Mouse (Mus musculus): ENCODE measurements around the gene Fgfr2. TPM values are rescaled to one million over a fixed set of nuclear protein-coding genes. Genes with fewer than 3 reads are reported as not detected.
A peak's percentile ranks its signal among the peaks of the same experiment; 100 is the strongest.

The Fgfr2 gene
- total RNA-seq, 2 experiments from 2014 or later: 28.8 to 29.4 TPM

DNA sequence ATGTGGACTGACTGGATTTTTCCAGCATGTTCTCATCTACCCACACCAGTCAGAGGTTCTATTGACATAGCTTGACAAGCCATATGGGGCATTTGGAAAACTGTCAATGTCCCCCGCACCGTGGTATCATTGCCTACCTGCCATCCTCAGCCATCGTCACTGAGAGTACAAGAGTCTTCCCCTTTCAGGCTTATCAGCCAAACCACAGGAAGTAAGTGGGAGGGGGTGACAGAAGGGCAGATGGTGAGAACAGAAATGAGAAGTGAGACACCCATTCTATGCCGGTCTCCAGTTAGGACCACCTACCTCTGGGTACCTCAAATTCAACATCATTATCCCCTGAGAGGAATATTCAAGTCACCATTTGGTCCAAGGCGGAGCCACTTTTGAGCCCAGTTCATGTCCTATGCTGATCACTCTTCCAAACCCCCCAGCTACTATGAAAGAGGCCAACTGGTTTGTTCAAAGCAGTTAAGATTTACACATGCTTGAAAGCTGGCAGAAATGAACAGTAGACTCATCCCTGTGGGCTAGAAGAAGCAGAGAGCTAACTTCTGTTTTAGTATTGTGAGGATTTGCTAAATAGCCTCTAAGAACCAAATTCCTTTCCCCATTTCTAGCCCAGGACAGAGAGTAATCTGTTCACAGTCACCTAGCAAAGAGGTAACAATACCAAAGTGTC, 757.3 kb downstream of the Fgfr2 start:
- no peak for DNase-seq (ENCODE audit: extremely low spot score in 1 of 2, low spot score in 2 of 2)
- intact Hi-C loops (cut with DNase I): loop anchor here (5.0 kb wide), 1 partner anchor 49 kb away; the partner anchor contains the start of gene Chst15

DNA sequence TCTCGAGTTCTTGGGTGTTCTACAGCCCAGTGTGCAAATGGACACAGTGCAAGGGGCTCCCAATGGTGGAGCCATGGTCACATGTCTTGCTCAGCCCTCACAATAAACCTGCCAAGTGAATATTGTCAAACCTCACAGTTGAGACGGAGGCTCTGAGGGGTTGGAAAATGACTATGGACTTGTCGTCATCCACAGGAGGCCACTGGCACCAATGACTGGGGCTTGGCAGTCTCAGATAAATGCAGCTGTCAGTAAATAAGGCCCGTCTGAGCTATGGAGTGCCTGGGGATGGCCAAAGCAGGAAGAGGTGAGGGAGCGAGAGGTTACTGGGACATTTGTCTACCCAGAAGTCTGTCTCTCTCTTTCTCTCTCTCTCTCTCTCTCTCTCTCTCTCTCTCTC, 758.0 kb downstream of the Fgfr2 start:
- DNase-seq (ENCODE audit: extremely low spot score in 1 of 2, low spot score in 2 of 2): no peak
- intact Hi-C loops (cut with DNase I): loop anchor here (5.0 kb wide), 1 partner anchor 48 kb away; the partner anchor contains the start of gene Chst15

DNA sequence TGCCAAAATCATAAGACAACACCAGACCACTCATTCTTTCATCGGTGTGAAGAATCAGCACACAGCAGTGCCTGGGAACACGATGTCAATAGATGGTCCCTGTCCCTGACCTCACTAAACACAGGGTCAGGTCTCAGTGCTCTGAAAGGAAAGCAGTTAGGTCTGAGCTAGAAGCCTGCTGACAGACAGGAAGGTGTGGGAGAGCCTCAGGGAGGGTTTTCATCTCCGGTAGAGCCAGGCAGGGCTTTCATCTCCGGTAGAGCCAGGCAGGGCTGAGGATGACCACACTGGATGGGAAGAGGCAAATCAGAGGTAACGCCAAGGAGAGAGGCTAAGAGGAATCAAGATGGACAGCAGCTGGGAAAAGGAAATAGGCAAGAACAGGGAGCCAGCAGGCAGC, 758.6 kb downstream of the Fgfr2 start:
- intact Hi-C loops (cut with DNase I): no loop called here
- DNase-seq (ENCODE audit: extremely low spot score in 1 of 2, low spot score in 2 of 2): no peak

DNA sequence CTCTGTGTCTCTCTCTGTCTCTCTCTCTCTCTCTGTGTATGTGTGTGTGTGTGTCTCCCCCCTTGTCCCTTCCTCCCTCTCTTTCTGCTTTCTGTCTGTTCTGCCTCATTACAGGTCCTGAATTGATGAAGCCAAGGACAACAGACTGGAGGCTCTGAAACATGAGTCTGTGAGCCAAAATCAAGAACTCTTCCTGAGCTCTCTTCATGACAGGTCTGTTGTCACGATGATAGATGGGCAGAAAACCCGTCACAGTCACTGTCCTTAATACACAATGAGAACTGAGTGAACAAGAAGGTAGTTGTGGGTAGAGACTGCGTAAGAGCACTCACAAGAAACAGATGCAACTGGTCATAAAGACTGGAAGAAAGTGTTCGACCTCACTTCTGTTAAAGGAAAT, 762.8 kb downstream of the Fgfr2 start:
- intact Hi-C loops (cut with DNase I): no loop called here
- no peak for DNase-seq (ENCODE audit: extremely low spot score in 1 of 2, low spot score in 2 of 2)

DNA sequence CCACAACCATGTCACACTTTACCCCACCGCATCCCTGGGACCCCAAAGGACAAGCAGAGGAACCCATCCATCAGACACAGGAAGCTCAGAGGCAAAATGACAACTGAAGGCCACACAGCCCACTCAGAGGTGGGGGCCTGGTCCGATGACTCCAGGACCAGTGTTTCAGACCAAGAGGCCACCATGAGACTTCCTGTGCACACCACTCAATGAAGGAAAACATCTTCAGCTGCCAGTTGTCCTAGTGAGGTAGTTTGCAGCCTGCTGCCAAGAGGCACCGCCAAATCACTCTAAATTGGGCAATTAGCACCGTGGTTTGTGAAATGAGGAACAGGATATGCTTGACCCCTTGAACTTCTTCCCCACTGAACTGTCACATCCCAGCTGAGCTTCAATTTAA, 764.4 kb downstream of the Fgfr2 start:
- intact Hi-C loops (cut with DNase I): no loop called here
- DNase-seq (ENCODE audit: extremely low spot score in 1 of 2, low spot score in 2 of 2): no peak

DNA sequence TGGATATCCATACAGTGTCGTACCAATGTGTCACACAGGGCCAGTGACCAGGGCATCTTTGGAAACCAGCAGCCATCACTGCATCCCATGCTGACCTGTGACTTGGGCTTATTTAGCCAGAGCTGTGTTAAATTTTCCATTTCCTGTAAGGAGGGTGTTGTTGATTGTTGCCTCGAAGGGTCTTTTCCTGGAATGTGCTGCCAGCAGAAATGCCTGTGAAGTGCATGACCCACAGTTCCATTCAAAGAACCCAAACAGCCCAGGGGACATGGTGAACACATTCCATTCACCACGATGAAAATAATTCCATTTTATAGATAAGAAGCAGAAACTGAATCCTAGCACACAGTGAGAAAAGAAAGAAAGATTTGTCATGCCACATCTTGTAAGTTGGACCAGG, 764.9 kb downstream of the Fgfr2 start:
- intact Hi-C loops (cut with DNase I): no loop called here
- no peak for DNase-seq (ENCODE audit: extremely low spot score in 1 of 2, low spot score in 2 of 2)

DNA sequence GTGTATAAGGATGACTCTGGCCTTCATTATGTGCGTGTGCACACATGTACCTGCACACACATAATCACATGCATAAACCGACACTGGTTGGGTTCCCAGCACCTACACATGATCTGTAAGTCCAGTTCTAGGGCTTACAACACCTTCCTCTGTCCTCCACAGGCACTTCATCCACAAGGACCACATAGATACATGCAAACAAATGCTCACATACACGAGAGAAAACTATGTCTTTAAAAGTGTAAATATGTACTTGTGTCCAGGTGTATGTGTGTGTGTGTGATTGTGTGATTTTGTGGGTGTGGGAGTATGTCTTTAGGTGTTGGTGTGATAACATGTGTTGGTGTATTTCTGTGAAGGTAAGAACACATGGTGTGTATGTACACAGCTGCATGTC, 765.3 kb downstream of the Fgfr2 start:
- intact Hi-C loops (cut with DNase I): no loop called here
- no peak for DNase-seq (ENCODE audit: extremely low spot score in 1 of 2, low spot score in 2 of 2)

DNA sequence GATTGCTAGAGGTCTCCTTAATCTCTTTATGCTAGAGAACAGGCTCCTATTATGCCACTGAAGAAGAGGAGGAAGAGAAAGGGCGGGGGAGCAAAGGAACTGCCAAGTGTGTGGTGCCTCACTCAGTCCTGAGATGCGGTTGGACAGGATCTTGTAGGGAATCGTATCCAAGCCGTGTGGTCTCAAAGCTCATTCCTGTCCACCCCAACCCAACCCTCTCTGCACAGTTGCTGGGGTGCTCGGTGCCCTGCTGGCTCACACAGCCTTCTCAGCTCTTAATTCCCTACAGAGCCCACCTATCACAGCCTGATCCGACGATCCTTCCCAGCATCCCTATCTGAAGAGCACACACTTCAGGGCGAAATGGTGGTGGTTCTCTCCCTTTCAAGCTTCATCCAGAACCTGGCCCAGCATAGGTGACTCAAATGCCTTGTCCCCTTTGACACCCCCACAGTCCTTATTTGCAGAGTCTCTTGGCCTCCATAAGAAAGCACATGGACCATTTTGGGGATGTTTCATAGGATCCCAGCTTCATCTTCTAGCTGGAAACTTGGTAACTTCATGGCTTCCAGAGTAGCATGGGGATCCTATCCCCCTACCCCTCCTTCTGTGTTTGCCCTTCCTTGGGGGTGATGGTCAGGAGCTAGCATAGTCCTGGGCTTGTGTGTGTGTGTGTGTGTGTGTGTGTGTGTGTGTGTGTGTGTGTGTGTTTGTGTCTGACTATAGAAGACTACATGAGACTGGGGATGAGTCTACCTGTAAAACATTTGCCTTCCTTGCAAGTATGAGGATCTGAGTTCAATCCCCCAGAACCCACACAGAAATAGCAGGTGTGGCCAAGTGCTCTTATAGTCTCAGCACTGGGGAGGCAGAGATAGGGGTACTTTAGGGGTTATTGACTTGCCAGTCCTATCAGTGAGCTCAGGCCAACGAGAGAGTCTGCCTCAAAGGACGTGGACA, 766.0 kb downstream of the Fgfr2 start:
- DNase-seq (ENCODE audit: extremely low spot score in 1 of 2, low spot score in 2 of 2): no peak
- intact Hi-C loops (cut with DNase I): no loop called here

DNA sequence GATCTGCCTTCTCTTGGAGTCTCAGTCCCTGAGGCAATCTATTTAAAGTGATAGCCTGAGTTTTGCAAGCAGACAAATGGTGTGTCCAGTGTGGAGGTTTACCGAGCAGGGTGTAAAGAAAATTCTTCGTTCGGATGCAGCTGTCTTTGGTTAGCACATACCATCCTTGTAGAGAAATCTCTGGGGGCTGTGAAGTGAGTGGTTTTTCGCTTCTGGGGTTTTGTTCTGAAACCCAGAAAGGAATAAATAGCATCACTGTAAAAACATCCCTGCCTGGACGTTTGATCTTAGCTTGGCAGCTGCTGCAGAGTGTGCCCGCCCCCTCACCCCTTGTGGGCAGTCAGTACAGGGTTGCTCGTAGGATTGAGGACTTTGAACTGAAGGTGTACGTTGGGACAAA, 767.0 kb downstream of the Fgfr2 start:
- intact Hi-C loops (cut with DNase I): no loop called here
- DNase-seq (ENCODE audit: extremely low spot score in 1 of 2, low spot score in 2 of 2): peak in 1 of 2 experiments; percentile 65

DNA sequence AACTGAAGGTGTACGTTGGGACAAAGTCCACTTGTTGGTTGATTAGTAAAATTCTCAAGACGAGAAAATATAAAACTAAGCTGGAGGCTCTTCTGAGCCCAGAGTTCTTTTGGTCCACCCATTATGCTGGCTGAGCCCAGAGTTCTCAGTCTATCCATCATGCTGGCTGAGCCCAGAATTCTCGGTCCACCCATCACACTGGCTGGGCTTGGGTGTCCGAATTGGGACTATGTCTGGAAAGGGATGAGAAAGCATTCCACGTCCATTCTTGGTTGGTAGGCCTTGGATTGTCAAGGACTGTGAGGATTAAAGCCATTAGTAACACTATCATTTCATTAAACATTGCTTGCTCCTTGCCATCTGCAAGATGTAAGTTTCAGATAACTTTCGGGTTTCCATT, 767.4 kb downstream of the Fgfr2 start:
- no peak for DNase-seq (ENCODE audit: extremely low spot score in 1 of 2, low spot score in 2 of 2)
- intact Hi-C loops (cut with DNase I): no loop called here

DNA sequence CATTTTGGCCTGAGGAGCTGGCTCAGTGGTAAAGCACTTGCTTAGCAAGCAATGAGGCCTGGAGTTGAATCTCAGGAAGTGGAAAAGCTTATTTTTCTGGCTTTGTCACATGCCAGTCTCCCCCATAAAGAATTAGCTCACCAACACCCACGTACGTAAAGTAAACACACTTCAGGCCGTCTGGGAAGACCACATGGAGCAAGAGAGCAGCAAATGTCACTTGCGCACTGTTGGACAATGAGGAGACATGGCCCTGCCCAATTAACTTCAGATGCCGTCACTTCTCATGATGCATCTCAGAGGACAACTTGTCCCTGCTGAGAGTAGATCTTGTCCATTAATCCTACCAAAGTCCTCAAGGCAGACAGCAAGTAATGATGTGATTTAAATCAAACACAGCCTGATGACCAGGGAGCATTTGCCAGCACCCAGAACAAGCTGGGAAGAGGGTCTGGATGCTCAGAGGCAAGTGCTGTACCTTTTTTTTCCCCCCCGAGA, 774.0 kb downstream of the Fgfr2 start:
- intact Hi-C loops (cut with DNase I): no loop called here
- DNase-seq (ENCODE audit: extremely low spot score in 1 of 2, low spot score in 2 of 2): no peak

DNA sequence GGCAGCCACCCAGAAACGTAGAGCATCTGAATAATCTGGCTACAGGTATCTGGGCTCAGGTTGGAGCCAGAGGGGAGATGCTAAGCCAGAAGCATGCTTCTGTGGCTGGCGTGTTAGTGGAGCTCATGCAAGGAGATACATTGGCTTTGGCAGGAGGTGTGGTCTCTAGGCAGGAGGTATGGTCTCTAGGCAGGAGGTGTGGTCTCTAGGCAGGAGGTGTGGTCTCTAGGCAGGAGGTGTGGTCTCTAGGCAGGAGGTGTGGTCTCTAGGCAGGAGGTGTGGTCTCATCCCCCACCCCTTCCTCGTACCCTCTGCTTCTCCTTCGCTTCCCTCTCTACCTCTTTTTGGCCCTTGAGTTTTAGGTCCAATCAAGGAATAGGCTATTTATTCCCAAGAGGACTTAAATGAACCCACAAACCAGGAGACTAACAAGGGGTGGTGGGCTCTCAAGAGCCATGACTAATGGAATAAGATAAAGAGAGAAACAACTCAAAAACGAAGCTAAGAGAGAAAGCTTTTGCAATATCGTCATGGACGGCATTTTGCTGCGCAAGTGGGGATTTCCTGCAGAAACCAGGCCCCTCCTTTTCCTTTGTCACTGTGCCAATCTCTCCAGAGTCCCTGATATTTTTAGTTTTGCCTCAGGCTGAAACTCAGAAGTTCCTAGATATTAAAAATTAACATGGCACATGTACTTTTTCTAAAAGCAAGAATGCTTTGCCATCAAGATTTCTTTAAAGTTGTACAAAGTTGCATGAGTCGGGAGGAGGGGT, 775.7 kb downstream of the Fgfr2 start:
- intact Hi-C loops (cut with DNase I): no loop called here
- no peak for DNase-seq (ENCODE audit: extremely low spot score in 1 of 2, low spot score in 2 of 2)

DNA sequence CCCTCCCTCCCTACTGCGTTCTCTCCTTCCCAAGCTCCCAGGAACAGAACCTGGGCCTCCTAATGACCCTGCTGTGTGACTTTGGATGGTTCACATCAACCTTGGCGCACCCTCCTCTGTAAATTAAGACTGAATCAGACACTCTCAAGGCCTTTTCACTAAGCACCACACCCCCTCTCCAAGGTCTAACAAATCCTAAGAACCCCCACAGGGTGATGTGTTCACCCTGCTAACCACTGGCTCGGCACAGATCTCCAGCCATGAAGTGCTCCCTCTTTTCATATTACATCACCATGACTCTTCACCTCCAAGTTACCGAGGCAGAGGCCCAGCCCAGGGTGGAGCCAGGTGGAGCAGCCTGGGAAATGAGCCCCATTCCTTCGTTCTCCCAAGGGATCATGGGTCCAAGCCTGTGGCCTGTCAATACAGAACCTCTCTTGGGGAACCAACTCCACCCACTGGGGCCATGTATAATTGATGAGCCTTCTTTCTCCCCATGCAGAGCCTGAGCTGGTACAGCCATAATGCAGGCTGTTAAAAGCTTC, 777.6 kb downstream of the Fgfr2 start:
- no peak for DNase-seq (ENCODE audit: extremely low spot score in 1 of 2, low spot score in 2 of 2)
- intact Hi-C loops (cut with DNase I): no loop called here

DNA sequence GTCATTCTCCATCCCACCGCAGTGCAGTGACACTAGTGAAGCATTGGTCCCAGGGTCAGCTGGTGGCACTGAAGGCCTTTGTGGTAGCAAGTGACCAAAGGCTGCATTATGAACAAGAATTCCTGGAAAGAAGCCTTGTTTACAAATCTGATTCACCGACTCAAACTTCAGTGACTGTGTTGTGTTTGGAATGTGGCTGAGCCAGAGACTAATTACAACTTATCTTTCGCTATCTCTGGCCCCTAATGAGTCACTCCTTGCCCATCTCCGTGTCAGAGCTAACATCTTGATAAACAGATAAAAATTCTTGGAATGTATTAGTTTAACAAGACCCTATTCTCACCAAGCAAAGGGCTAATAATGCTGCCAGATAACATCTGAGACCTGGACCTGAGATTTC, 778.5 kb downstream of the Fgfr2 start:
- no peak for DNase-seq (ENCODE audit: extremely low spot score in 1 of 2, low spot score in 2 of 2)
- intact Hi-C loops (cut with DNase I): no loop called here

DNA sequence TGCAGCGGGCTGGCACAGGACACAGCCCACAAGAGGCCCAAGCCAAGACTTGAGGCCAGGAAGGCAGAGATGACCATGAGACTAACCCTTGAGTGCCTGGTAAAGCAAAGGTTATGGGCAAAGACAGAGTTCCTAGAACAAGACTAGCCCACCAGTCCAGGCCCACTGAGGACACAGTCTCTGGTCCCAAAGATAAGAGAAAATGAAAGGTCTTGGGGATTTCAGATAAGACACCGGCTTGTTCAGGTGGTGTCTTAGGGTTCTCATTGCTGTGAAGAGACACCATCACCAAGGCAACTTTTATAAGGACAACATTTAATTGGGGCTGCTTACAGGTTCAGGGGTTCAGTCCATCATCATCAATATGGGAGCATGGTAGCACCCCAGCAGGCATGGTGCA, 779.2 kb downstream of the Fgfr2 start:
- DNase-seq (ENCODE audit: extremely low spot score in 1 of 2, low spot score in 2 of 2): no peak
- intact Hi-C loops (cut with DNase I): no loop called here

DNA sequence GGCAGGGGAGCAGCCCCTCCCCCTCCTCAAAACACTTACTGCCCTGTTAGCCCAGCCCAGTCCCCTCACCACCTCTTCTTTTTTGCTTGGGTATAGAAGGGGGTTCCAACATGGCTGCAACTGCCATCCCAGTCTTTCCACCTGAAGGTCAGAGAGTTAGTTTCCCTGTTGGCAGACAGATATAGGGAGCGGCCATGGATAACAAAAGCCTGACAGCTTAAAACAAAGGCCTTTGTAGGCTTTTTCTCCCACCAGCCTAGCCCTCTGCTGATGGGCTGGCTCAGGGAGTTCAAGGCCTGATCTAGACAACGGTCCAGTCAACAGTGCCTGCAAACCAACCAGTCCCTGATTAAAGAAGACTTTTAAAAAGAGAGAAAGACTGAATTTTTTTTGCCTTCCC, 780.0 kb downstream of the Fgfr2 start:
- DNase-seq (ENCODE audit: extremely low spot score in 1 of 2, low spot score in 2 of 2): no peak

DNA sequence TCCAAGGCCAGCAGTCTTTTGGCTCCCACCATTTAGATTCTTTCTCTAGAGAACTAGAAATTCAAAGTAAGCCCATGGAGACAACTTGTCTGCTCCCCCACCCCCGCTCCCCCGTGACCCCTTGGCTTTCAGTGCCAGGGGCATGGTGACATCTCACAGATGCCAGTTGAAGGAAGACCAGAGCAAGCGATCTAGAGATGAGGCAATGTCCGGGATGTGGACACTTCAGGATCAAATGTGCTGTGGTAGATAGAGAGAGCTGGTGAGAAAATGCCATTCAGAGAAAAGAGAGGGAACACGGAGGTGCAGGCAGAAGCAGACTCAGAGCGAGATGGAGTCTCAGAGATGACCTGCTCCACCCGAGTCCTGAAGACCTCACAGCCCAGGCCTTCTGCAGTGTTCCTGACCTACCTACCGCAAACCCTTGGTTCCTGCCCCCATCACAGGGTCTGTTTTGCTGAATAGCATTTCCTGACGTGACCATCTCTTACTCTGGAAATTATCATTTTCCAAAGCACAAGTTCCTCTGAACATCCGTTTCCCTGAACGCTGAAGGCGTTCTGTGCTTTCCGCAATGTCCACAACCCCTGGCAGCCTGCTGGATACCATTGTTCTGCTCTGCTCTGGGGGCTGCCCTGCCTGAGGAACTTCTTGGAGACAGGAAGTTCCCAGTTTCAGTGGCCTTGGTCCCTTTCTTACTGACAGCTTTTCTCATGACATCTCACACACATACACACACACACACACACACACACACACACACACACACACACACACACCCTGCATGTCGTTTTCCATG, 783.9 kb downstream of the Fgfr2 start:
- no peak for DNase-seq (ENCODE audit: extremely low spot score in 1 of 2, low spot score in 2 of 2)
- intact Hi-C loops (cut with DNase I): no loop called here

More for the DNA sequence above, 780.0 kb downstream of the Fgfr2 start:
- intact Hi-C loops (cut with DNase I): no loop called here

DNA sequence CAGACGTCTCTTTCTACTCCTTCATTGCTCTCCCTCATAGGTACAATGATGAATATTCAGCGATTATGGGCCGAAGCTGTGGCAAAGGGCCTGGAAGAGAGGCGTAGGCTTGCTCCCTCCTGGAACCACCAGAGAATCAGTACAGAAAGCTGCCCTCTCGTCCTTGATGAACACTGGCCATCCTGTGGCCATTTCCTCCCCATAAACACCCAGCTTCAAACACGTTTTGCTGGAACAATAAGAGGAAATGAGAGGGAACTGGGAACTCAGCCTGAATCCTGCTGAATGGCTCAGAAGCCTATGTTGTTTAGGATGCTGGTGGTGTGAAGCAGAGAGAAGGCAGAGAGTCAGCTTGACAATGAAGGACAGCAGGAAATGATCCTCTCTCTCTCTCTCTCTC, 784.8 kb downstream of the Fgfr2 start:
- intact Hi-C loops (cut with DNase I): no loop called here
- DNase-seq (ENCODE audit: extremely low spot score in 1 of 2, low spot score in 2 of 2): no peak
